Mouse (Mus musculus) cerebellum, adult 9-11 months (tissue): ENCODE results near the gene Gm20388.

Experiments
- DNase-seq: peaks from one replicate; pipeline ENCODE4 v3.0.0; 2022

The Gm20388 gene

DNA sequence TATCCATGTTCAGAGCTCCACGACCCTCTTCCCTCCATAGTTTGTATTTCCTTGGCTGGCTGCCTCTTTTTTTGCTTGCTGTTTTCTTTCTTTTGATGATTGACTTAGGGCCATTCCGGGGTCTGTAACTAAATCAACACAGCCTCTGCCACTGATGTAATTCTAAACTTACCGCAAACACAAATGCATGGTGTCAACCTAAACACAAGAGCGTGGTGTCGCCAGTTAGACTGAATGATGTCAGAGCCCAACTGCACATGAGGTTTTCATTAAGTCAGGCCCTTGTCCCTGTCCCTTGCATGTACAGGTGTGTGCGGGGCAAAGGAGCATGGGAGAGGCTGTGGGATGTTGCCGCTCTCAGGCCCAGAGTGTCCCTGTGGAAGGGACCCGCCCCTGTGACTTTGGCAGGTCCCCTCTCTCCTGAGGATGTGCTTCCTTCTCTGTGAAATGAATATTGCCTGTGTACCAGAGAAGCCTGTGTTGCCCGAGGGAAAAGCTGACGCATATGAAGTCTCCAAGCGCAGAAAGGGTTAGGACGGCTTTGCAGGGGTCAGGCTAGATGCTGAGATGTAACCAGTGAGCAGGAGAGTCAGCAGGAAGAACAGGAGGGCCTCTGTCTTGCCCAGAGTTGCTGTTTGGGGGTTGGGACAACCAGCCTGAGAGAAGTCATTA lies 3789.9 kb downstream of the Gm20388 start:
- no peak for DNase-seq

DNA sequence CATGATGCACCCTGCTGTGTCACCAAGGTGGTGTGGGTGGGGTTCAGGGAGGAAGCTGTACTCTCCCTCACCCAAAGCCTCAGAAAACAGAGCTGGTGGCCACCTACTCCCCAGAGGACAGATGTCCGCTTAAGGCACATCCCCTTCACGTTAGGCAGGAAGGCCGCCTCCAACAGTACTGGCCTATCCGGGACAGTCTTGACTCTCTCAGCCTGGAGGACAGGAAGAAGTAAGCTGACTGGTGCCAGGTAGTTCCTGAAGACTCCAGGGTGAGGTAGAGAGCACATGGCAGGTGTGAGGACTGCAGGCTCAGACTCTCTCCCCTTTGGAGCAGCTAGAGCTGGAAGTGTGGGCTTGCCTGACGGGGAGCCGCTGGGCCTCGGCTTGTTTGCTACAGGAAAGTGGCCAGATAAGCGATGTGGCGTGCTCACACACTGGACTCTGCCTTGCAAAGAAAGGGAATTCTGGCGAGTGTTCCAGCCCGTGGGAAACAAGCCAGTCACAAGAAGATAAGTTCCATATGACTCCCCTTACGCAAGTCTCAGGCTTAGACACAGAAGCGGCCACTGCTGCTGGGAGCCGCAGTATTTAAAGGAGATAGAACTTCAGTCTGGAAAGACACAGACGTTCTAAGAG lies 3791.4 kb downstream of the Gm20388 start:
- no peak for DNase-seq

DNA sequence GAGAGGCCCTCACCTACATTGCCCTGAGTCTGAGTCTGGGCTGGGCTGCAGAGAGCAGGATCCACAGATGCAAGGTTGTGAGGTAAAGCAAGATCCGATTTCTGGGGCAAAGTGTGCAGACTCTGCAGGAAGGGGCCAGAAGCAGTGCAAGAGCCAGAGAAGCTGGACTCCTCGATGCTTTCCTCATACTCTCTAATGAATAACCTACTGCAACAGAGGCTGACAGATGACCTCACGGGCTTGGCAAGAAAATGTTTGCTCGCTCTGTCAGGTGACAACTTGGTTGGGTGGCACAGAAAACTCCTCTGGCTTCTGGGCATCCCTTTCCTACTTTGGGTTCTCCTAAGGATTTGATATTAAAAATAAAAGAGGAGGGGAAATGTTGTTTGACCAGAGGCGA lies 3794.7 kb downstream of the Gm20388 start:
- no peak for DNase-seq

DNA sequence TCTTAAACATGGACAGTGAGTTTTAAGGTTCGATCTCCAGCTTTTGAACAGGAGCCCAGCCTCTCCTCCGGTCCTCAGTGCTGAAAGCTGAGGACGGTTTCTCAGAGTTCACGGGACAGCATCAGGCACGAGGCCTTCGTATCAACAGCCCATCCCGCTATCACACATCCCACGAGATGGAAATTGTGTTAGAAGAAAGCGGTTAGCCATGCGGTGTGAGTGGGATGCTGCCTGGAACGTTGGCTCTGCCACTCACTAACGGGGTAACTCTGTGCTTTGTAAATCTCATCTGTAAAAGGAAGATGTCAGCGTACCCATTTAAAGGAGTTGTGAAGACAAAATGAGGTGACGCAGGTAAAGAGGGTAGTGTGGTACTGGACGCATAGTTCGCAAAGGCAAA lies 3796.5 kb downstream of the Gm20388 start:
- DNase-seq, result no peak

DNA sequence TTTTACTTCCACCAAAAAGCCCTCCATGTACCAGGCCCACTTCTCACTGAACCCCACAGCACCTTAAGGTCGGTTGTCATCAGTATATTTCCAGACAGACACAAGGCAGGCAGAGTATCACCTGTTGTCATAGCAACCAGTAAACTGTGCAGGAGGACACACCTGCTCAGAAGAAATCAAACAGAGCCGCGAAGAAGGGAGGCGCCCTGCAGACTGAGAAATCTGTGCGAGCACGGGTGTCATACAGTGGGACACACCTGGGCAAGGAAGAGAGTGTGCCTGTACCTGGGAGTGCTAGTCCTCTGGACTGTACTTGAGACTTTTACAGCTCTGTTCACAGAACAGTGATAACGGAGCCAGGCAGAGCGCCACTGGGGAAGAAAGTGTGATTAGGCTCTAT lies 3798.1 kb downstream of the Gm20388 start:
- DNase-seq, result no peak

DNA sequence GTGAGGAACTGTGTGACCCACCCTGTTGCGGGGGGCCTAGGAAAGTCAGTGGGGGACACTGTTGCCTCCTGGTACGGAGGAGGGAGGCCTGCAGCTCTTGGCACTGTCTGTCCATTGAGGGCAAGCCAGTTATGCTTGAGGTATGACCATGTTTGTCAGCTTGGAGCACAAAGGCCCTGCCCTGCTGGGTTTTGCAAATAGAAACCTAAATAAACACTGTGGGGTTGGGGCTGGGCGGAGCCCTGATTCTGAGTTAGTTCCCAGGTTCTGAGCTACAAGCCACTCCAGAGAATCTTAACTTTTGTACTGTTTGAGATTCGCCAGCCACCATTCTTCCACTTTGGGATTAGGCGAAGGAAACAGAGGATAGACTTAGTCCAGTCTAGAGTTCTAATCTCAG lies 3799.7 kb downstream of the Gm20388 start:
- no peak for DNase-seq

DNA sequence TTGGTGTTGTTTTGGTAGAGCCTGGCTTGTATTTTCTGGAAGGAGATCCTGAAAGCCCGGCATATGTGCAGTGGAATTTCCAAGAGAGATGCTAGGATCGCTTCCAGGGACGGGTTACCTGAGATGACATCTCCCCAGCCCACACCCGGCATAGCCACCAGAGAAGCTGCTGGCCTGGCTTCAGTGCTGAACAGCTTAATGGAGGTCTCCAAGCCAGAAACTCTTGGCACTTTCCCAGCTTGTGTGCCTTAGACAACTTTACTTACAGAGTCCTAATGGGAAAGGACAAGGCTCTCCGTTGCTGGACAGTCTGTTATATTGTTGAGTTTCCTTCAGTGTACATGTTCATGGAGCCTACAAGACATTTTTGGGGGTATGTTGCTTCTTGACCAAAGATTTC lies 3803.8 kb downstream of the Gm20388 start:
- DNase-seq, result no peak

DNA sequence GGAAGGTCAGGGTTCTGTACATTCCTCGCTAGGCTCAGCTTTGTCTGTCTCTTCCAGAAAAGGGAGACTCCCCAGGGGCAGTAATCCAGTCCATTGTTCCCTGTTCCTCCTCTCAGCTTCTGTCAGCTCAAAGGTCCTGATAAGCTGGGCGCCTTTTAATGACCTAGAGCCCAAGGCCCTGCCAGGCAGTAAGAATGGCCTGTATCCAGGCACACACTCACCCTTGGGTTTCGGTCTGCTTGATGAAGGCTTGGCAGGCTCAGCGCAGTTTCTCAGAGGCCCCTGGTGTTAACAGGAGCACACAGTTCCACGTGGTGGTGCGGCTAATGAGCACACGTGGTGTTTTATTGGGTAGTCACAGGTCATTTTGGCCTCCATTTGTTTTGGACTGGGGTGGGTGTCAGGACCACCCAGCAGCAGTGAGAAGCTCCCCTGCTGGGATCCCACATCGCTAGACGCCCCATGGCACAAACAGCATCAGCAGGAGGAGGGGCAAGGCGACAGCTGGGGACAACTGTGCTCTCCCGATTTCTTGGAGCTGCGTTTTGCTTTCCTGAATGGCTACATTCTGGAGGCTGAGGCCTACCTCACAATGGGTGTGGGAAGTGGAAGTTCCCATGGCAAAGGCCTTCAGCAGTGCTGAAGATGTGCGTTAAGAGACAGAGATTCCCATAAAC lies 3805.4 kb downstream of the Gm20388 start:
- DNase-seq, result no peak

DNA sequence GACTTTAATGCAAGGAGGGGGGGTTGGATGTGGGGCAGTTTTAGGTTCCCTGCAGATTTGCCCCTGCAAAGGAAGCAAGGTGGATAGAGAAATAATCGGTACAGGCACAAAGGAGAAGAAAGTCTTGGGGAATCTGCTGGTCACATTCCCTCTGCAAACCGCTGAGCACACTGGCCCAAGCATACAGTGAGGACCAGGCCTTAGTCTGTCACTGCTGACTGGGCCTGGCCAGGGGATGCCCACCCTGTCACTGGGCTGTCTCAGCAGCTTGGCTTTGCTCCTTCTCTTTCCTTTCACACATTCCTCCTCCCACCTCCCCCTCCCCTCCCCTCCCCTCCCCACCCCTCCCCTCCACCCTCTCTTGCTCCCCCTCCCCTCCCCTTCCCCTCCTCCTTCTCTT lies 3806.5 kb downstream of the Gm20388 start:
- DNase-seq, result no peak

DNA sequence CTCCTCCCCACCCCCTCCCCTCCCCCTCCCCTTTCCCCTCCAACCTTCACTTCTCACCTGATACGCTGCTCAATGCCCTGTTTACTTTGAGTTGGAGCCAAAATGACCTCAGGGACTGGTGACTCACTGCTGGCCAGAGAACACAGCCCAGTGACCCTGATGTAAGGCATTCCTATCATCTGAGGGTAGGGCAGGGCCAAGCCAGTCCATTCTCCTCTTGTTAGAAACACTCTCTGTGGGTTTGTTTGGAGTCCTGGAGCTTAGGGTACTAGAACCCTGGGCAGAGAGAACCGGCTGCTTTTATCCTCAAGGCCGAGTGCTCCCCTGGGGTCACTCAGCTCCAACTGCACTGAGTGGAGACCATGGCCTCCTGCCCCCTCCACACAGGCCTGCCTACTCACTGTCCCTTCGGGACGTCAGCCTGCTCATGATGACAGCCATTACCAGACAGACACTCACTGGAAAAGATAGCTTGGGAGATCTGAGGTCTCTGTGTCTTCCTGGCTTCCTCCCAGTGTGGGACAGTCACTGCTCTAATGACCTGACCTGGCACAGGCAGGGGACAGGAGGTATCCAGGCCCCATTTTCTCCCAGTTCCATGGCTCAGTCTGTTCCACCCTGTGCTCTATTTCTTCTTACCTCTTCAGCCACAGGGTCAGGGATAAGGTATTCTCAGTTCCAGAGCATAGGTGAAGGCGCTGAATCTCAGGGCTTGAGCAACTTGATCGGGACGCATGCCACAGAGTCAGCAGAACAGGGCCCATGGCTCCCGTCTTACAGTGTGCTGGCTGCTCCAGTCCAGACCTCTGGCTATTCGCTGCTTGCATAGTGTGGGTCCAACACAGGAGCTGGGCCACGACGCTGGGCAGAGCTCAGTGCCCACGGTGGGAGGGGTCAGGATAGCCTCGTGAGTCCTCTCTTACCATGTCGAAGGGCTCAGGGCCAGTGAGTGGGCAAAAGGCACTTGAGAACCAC lies 3807.2 kb downstream of the Gm20388 start:
- peak; percentile 11 for DNase-seq

DNA sequence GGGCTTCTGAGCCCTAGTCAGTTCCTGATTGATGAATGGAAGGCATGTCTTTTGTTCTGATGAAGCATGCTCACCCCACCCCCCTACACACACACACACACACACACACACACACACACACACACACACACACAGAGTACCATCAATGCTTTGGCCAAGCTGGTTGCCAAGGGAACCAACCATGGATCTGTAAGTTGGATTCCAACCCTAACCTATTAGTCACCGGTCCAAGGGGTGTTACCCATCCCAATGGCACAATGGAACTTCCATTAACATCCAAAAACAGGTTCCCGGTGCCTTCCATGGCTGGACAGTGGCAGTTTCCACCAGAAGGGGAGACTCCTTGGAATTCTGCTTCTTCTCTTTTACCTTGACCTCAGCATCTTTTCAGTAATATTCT lies 3808.1 kb downstream of the Gm20388 start:
- DNase-seq, result no peak

DNA sequence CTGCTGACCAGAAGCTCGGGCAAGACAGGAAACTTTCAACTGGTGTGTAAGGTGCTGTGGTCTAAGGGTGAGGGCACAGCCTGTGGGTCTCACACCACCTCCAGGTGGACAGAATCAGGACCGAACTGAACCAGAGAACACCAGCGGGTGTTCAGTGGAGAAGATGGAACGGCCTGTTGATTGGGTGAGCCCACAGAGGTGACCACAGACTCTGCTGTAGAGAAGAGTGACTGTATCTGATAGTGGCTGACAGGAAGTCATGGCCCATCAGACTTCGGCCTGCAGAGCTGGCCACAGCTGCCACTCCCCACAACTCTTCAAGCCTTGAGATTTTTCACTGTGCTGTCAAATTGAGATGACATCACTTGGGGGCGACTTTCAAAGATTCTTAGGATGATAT lies 3808.6 kb downstream of the Gm20388 start:
- no peak for DNase-seq

DNA sequence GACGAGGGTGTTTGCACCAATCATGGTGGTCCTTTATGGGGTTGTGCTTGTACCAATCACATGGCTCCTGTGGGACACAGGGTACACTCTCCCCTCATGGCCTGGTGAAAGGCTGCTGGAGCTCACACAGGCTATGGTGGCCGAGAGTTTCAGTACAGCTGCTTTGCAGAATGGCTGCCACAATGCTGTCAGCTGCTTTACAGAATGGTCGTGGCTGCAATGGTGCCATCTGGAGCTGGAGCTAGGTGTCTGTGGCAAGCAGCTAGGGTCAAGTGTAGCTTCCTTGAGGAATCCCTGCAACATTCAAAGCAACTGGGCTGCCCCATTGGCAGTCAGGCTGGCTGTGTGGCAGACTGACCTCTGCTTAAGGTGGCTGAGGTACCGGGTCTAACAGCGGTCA lies 3809.2 kb downstream of the Gm20388 start:
- DNase-seq, result no peak

DNA sequence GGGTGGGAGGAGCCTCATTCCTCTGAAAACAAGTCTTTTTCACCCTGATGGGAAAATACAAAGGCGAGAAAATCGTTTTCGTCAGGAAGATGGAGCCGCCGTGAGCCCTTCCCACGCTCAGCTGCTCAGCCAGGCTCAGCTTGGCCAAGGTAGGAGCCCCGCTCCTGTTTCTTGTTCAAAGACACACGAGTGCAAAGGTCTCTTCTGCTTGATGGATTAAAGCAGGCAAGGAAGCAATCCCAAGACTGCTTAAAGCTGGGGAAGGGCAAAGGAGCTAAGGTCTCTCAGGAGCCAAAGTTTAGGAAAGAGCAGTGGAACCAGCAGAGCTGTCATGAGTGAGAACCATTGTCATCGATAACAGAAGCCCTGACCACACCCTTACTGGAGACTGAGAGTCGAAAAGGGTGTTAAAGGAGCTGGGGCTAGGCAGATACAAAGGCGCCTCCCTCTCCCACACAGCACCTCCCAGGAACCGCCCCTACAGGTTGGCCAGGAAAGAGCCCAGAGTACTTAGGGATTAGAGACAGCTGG lies 3809.9 kb downstream of the Gm20388 start:
- no peak for DNase-seq

DNA sequence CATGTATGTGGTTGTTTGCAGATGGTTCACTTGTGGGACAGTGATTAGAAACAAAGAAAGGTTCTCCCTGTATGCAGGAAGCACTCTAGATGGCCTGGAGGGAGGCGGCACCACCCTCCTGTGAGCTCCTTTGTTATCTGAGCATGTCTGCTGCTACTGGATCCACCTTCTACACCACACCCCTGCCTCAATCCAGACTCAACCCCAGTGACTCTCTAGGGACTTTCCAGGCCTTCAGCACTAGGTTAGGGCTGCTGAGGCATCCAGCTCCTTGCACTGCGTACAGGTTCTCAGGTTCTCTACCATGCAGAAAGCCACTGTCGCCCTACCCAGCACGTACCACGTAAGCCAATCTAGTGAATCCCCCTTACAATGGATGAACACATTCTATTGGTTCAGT lies 3811.6 kb downstream of the Gm20388 start:
- no peak for DNase-seq

DNA sequence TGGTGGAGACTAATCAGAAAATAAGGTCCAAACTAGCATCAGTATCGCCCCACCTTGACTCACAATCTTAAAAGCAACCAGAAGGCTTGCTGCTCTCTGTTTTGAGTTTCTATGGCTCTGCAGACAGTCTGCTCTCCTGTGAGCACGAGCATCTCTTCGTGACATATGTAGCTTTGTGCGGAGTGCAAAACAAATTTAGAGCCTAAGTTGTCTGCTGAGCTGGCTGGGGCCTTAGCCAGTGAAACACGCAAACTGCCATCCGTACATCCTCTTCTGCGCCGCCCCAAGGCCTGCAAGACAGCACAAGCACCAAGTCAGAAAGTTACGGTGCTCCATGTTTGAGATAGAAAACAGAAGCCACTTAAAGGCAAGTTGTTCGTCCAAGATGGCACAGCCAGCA lies 3814.1 kb downstream of the Gm20388 start:
- DNase-seq, result no peak

DNA sequence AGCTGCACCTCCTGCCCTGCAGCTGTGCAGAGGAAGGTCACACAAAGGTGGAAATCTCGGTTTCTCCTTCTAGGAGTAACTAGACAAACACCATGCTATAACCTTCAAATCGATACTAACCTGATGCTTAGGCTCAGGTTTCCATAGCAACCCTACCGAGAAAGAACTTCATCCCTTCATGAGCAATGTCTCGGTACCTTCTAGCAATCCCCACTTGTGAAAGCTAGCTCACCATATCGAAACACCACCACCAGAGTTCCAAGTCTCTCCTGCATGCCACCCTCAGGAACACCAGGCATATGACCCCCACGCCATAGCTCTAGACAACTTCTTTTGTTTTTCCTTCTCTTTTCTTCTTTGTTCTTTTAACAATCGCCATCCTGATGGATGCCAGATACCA lies 3814.6 kb downstream of the Gm20388 start:
- no peak for DNase-seq

DNA sequence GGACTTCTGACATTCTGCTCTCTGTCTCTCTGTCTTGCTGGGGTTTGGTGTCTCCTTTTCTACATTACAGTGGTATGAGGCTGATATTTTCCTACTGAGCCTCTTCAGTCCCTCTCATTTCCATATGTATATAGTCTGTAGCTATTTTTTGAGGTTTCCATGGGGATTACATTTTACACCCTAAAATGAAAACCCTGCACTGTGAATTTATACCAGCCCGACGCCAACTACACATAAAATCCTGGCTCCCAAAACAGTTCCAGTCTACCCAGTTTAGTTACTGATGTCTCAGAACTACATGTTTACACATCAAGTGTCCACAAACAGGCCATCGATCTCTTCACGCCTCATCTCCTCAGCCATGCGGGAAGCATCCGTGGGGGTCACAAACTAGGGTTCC lies 3816.1 kb downstream of the Gm20388 start:
- no peak for DNase-seq

DNA sequence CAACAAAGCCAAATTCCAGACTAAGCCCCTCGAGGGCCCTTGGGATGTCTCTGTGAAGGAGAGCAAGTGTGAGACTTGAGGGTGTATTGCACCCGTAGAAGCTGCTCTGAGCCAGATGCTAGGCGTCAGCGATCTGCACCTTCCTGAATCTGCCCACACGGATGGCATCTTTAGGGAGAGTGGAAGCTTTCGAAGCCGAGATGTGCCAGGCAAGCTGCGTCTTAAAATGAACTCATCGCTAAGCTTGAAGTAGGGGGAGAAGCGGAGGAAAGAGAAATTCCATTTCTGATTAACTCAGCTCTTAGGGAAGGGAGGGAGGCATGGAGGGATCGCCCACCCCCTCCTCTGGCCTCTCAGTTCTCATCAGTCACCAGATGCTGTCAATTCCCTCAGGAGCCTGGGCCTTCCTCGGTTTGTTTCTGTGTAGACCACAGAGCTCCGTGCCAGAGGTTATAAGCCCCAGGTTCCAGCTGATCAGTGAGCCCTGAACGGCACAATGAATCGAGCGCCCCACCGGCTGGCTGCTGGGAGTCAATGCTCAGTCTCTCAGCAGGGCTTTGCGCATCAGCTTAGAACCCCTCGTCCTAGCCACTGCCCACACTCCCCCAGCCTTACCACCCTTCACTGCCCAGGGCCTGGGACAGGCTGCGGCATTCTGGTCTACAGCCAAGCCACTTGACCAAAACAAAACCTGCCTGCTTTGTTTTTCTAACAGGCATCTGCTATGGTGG lies 3818.6 kb downstream of the Gm20388 start:
- peak; percentile 18 for DNase-seq

DNA sequence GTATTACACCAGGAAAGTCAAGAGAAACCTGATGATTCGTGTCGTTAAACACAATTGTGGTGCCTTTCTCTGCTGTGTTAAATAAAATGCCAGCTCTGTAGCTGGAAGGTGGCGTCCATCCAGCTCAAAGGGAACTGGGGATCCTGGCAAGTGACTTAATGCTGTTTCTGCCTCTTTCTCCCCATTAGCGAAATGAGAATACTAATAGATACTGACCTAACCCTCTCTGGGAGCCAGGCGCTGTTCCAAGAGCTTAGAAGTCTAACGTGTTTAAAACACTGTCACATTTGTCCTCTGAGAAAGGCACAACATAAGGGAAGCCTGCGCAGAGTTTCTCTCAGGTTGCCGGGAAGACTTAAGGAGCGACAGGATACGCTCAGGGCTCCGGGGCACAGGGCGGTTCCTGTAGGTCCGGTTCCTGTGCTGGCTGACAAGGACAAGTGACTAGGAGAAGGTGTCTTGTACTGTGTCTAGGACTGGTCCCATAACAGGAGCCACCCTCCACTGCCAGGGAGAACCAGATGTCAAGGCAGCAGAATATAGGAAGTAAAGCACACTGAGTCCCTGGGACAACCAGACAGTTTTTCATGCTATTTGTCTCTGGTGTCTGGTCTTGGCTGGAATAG lies 3819.3 kb downstream of the Gm20388 start:
- DNase-seq, result peak; percentile 22

DNA sequence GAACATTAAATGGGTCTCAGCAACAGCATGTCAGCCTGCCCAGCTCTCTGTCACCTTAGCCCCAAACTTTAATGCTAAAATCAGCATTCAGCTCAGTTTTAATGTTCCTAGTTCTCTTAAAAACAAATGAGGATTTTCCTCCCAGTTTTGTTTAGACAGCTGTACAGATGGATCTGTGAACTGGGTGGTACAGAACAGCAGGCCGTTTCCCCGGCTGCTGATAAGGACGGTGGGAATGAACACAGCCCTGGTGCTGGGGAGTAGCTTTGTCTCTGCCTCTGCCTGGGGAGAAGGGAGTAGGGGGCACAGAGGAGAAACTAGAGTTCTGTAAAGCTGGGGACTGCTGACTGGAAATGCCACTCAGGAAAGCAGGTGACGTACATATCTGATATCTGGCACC lies 3821.7 kb downstream of the Gm20388 start:
- no peak for DNase-seq

DNA sequence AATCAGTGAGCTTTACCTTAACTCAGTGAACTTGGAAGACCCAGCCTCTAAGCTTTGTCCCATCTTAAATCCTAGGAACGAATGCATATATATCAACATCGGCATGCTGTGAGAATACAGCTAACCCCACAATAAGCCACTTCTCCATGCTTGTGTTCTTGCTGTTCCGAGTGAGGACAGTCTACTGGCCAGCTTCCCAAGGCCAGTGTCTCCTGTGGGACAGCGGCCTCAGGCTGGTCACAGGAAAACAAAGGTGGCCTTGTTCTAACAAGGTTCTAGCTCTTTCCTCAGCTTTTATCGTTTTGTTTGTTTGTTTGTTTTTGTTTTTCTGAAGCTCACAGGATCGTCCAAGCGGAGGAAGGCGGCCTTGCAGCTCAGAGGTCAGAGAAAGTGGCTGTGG lies 3823.8 kb downstream of the Gm20388 start:
- DNase-seq, result no peak
